Mouse (Mus musculus): ENCODE measurements at regions not wholly inside any gene's neighbourhood (a gene's known extent, or its start where the extent isn't known, plus 50 kb on each side); places are given as distances from the start of the nearest gene placed in this dataset.
A peak's percentile ranks its signal among the peaks of the same experiment; 100 is the strongest.

- H3K36me3 ChIP-seq, result no peaks in the 10 kb centered on the region
- WGBS, result 40% methylated on average over 10 of the region's 10 CpGs
- H3K4me1 ChIP-seq, result peaks cover 25% of the 10 kb centered on the region
- H3K4me3 ChIP-seq, result no peak overlapping the region
- H3K9me3 ChIP-seq, result no peaks in the 10 kb centered on the region
- H3K9ac ChIP-seq, result no peak overlapping the region
- H3K27ac ChIP-seq (replicated peaks), result peak overlapping the region; percentile 20
- H3K27me3 ChIP-seq (replicated peaks), result no peaks in the 10 kb centered on the region
- H3K4me2 ChIP-seq, result peak overlapping the region; percentile 48
- ATAC-seq (ENCODE audit: extremely low read depth, insufficient number of reproducible peaks, low FRiP score, low TSS enrichment), result no peak
Observed at GRCm38 (mm10) chr2:75028151-75028550, 202.5 kb downstream of the Mtx2 start.

- H3K27me3 ChIP-seq (replicated peaks), result no peaks in the 10 kb centered on the region
- H3K27ac ChIP-seq (replicated peaks), result peak overlapping the region; percentile 31; the same call in 1 of the 2 replicates
- H3K36me3 ChIP-seq, result no peaks in the 10 kb centered on the region
- peaks cover 25% of the 10 kb centered on the region for H3K4me1 ChIP-seq
- H3K9ac ChIP-seq, result no peak overlapping the region
- no peak overlapping the region for H3K4me3 ChIP-seq
- ATAC-seq (ENCODE audit: extremely low read depth, insufficient number of reproducible peaks, low FRiP score, low TSS enrichment), result no peak
- H3K9me3 ChIP-seq, result no peaks in the 10 kb centered on the region
- H3K4me2 ChIP-seq, result no peak overlapping the region
- 41% methylated on average over 8 of the region's 8 CpGs for WGBS
Observed at GRCm38 (mm10) chr2:75029089-75029693, 203.6 kb downstream of the Mtx2 start.

GRCm38 (mm10) chr2:75034708-75035107 lies 209.1 kb downstream of the Mtx2 start:
- H3K9ac ChIP-seq, result no peak overlapping the region
- peaks cover 39% of the 10 kb centered on the region for H3K4me1 ChIP-seq
- 29% methylated on average over 3 of the region's 3 CpGs for WGBS

GRCm38 (mm10) chr2:75039066-75039465 lies 213.5 kb downstream of the Mtx2 start:
- Histone ChIP-seq H3K27me3 (replicated peaks) (no peaks in the 10 kb centered on the region), H3K27ac (replicated peaks) (peak overlapping the region; percentile 76), H3K36me3 (no peaks in the 10 kb centered on the region), H3K4me3 (no peak overlapping the region), H3K4me1 (peaks cover 49% of the 10 kb centered on the region), H3K9ac (no peak overlapping the region), H3K9me3 (no peaks in the 10 kb centered on the region), H3K4me2 (no peak overlapping the region)
- WGBS, result 21% methylated on average over 3 of the region's 3 CpGs
- no peak for ATAC-seq (ENCODE audit: extremely low read depth, insufficient number of reproducible peaks, low FRiP score, low TSS enrichment)

More at GRCm38 (mm10) chr2:75034708-75035107, 209.1 kb downstream of the Mtx2 start:
- no peak overlapping the region for H3K4me2 ChIP-seq
- no peak overlapping the region for H3K4me3 ChIP-seq
- no peaks in the 10 kb centered on the region for H3K27me3 ChIP-seq (replicated peaks)
- no peak overlapping the region for H3K27ac ChIP-seq (replicated peaks)
- no peak for ATAC-seq (ENCODE audit: extremely low read depth, insufficient number of reproducible peaks, low FRiP score, low TSS enrichment)
- no peaks in the 10 kb centered on the region for H3K36me3 ChIP-seq
- H3K9me3 ChIP-seq, result no peaks in the 10 kb centered on the region

- no peaks in the 10 kb centered on the region for H3K27me3 ChIP-seq (replicated peaks)
- WGBS, result 60% methylated on average over 6 of the region's 6 CpGs
- H3K9me3 ChIP-seq, result no peaks in the 10 kb centered on the region
- H3K4me2 ChIP-seq, result no peak overlapping the region
- H3K27ac ChIP-seq (replicated peaks), result no peak overlapping the region
- H3K4me3 ChIP-seq, result no peak overlapping the region
- H3K9ac ChIP-seq, result no peak overlapping the region
- H3K4me1 ChIP-seq, result no peaks in the 10 kb centered on the region
- H3K36me3 ChIP-seq, result no peaks in the 10 kb centered on the region
- no peak for ATAC-seq (ENCODE audit: extremely low read depth, insufficient number of reproducible peaks, low FRiP score, low TSS enrichment)
Observed at GRCm38 (mm10) chr2:75046892-75047291, 221.3 kb downstream of the Mtx2 start.

- no peak overlapping the region for H3K9ac ChIP-seq
- no peaks in the 10 kb centered on the region for H3K36me3 ChIP-seq
- ATAC-seq (ENCODE audit: extremely low read depth, insufficient number of reproducible peaks, low FRiP score, low TSS enrichment), result no peak
- no peaks in the 10 kb centered on the region for H3K9me3 ChIP-seq
- no peaks in the 10 kb centered on the region for H3K4me1 ChIP-seq
- no peak overlapping the region for H3K4me2 ChIP-seq
- H3K4me3 ChIP-seq, result no peak overlapping the region
- H3K27ac ChIP-seq (replicated peaks), result no peak overlapping the region
- H3K27me3 ChIP-seq (replicated peaks), result no peaks in the 10 kb centered on the region
- WGBS, result 52% methylated on average over 6 of the region's 6 CpGs
Observed at GRCm38 (mm10) chr2:75048071-75048470, 222.5 kb downstream of the Mtx2 start.

- H3K4me2 ChIP-seq, result peak overlapping the region; percentile 79
- peak overlapping the region; percentile 50 for H3K4me3 ChIP-seq
- H3K27ac ChIP-seq (replicated peaks), result 0 out of 2 replicates have a peak overlapping the region, but pooled peaks have one; percentile 20
- ATAC-seq (ENCODE audit: extremely low read depth, insufficient number of reproducible peaks, low FRiP score, low TSS enrichment), result no peak; the same call in 1 of the 2 replicates
- peaks cover 6% of the 10 kb centered on the region for H3K4me1 ChIP-seq
- WGBS, result 27% methylated on average over 14 of the region's 14 CpGs
- peak overlapping the region; percentile 76 for H3K9ac ChIP-seq
- peaks cover 21% of the 10 kb centered on the region for H3K27me3 ChIP-seq (replicated peaks)
- no peaks in the 10 kb centered on the region for H3K36me3 ChIP-seq
- no peaks in the 10 kb centered on the region for H3K9me3 ChIP-seq
Observed at GRCm38 (mm10) chr2:75054474-75055186, 229.0 kb downstream of the Mtx2 start.

GRCm38 (mm10) chr2:75055187-75055543 lies 229.6 kb downstream of the Mtx2 start:
- under 1% methylated on average over 6 of the region's 6 CpGs for WGBS
- ATAC-seq (ENCODE audit: extremely low read depth, insufficient number of reproducible peaks, low FRiP score, low TSS enrichment), result no peak

GRCm38 (mm10) chr2:75061009-75061408 lies 235.4 kb downstream of the Mtx2 start:
- 54% methylated on average over 7 of the region's 7 CpGs for WGBS
- Histone ChIP-seq H3K27me3 (replicated peaks) (peaks cover 38% of the 10 kb centered on the region), H3K4me3 (no peak overlapping the region), H3K27ac (replicated peaks) (no peak overlapping the region), H3K9me3 (no peaks in the 10 kb centered on the region), H3K36me3 (no peaks in the 10 kb centered on the region), H3K9ac (no peak overlapping the region), H3K4me1 (no peaks in the 10 kb centered on the region), H3K4me2 (no peak overlapping the region)
- ATAC-seq (ENCODE audit: extremely low read depth, insufficient number of reproducible peaks, low FRiP score, low TSS enrichment), result no peak

More at GRCm38 (mm10) chr2:75055187-75055543, 229.6 kb downstream of the Mtx2 start:
- Histone ChIP-seq H3K4me1 (peaks cover 6% of the 10 kb centered on the region), H3K9ac (peak overlapping the region; percentile 76), H3K36me3 (no peaks in the 10 kb centered on the region), H3K4me2 (peak overlapping the region; percentile 79), H3K4me3 (peak overlapping the region; percentile 50), H3K9me3 (no peaks in the 10 kb centered on the region), H3K27ac (replicated peaks) (no peak overlapping the region), H3K27me3 (replicated peaks) (peaks cover 26% of the 10 kb centered on the region)

GRCm38 (mm10) chr2:75061456-75062188 lies 236.0 kb downstream of the Mtx2 start:
- Histone ChIP-seq H3K36me3 (no peaks in the 10 kb centered on the region), H3K27ac (replicated peaks) (no peak overlapping the region), H3K4me3 (no peak overlapping the region), H3K4me1 (no peaks in the 10 kb centered on the region), H3K27me3 (replicated peaks) (peaks cover 32% of the 10 kb centered on the region), H3K4me2 (no peak overlapping the region), H3K9me3 (no peaks in the 10 kb centered on the region), H3K9ac (no peak overlapping the region)
- WGBS, result 53% methylated on average over 12 of the region's 12 CpGs
- no peak for ATAC-seq (ENCODE audit: extremely low read depth, insufficient number of reproducible peaks, low FRiP score, low TSS enrichment)

GRCm38 (mm10) chr2:75062189-75062510 lies 236.5 kb downstream of the Mtx2 start:
- Histone ChIP-seq H3K9ac (no peak overlapping the region), H3K27ac (replicated peaks) (no peak overlapping the region), H3K36me3 (no peaks in the 10 kb centered on the region), H3K4me1 (no peaks in the 10 kb centered on the region), H3K4me2 (no peak overlapping the region), H3K4me3 (no peak overlapping the region), H3K27me3 (replicated peaks) (peaks cover 31% of the 10 kb centered on the region), H3K9me3 (no peaks in the 10 kb centered on the region)
- WGBS, result 79% methylated on average over 7 of the region's 7 CpGs
- no peak for ATAC-seq (ENCODE audit: extremely low read depth, insufficient number of reproducible peaks, low FRiP score, low TSS enrichment)
